Mouse (Mus musculus): ENCODE measurements at regions not wholly inside any gene's neighbourhood (a gene's known extent, or its start where the extent isn't known, plus 50 kb on each side); places are given as distances from the start of the nearest gene placed in this dataset.

- no peak for DNase-seq
These were observed 60.9 kb upstream of the Paip1 start for GRCm38 (mm10) chr13:119367544-119367943.

GRCm38 (mm10) chr13:119378404-119379037, 49.9 kb upstream of the Paip1 start:
- peak; percentile 90 for DNase-seq

All from lung, postnatal 36 days (tissue).